Mouse (Mus musculus) left cerebral cortex, adult 9 months (tissue): ENCODE data around the gene Tor2a.

Experiments
- DNase-seq, 2 experiments: peaks; one replicate each; pipeline ENCODE4 v3.0.0; 2022; ENCODE audit warnings: low spot score in 2 of 2

The Tor2a gene

DNA sequence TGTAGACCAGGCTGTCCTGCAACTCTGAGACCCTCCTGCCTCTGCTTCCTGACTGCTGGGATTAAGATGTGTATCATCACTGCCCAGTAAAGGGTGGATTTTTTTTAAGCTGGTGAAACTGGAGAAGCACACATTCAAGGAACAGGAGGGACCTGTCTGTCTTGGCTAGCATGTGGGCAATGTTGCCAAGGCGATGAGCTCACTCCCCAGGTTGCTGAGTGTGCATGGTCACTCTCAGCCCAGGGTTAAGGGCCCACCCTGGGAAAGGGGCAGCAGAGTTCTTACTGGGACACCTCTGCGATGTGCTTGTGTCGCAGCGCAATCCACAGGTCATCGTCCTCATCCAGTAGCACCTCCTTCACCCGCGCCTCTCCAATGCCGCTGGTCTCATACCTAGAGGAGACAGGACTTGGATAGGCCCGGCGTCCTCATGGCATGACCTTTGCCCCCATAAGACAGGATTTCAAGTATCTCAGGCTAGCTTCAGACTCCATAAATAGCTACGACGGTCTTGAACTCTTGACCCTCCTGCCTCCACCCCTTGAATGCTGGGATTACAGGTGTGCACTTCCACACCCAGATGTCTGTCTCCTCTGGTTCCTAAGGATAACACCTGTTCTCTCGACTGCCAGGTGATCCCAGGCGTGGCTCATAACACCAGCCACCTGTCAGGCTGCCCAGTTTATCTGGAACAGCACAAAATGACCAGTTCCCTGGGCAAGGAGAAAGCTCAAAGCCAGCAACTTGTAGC is 52.0 kb downstream of the Tor2a start:
- DNase-seq = no peak
